In the genomic region with DNA sequence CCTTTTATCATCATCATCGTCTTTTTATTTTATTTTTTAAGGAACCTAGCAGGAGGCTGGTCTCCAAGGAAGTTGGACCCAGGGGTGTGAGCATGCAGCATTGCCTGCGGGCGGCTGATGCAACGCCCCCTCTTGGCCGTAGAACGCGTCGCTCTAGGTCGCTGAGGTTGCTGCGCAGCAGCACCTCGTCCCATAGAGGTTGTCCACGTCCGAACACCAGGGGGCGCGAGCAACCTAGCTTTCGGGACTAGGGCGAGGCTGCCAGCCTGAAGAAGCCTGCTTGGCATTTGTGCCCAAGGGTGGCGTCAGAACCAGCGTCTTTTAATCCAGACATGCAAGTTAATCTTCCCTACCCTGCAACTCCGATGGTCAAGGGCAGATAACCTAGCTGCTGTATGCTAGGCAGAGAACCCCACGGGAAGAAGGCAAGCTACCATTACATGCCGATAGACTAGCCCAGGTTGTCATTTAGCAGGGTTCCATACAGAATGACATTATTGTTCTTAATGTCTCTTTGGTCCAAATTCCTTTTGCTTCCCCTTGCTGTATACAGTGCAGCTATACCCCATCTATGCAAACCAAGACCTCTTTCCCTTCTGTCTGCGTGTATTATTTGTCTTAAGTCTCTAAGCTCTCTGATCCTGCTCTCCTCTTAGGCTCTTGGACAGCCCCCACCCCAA, we compare ENCODE assay signal across 8 mouse cellular contexts. TPM values are rescaled to one million over a fixed set of nuclear protein-coding genes. Genes with fewer than 3 reads are reported as not detected.
DNase-seq lines count a peak whose midpoint lies in the region; ATAC-seq and TF ChIP-seq lines count a peak whose summit lies in the region.

No protein-coding gene starts in this region.

- no peak overlapping the region for H3K4me3 ChIP-seq in embryonic facial prominence, embryonic 11.5 days (ENCODE audit: low read depth, low read length)
- no peak overlapping the region for H3K4me3 ChIP-seq in intestine, postnatal 0 days (ENCODE audit: low read depth, low read length)
- no peak overlapping the region for H3K4me3 ChIP-seq in midbrain, embryonic 11.5 days (ENCODE audit: low read depth, low read length)

- H3K27ac ChIP-seq in embryonic facial prominence, embryonic 11.5 days (replicated peaks; ENCODE audit: low read depth, low read length): no peak overlapping the region
- H3K27ac ChIP-seq in intestine, postnatal 0 days (ENCODE audit: low read depth, low read length): no peak overlapping the region
- no peak overlapping the region for H3K27ac ChIP-seq in midbrain, embryonic 11.5 days (ENCODE audit: low read depth, low read length)

- WGBS in embryonic facial prominence, embryonic 11.5 days: 13% methylated on average over 23 of the region's 23 CpGs
- 12% methylated on average over 23 of the region's 23 CpGs for WGBS in intestine, postnatal 0 days
- 15% methylated on average over 23 of the region's 23 CpGs for WGBS in midbrain, embryonic 11.5 days

- H3K9me3 ChIP-seq in embryonic facial prominence, embryonic 11.5 days (replicated peaks; ENCODE audit: control insufficient read depth, low read length): no peaks in the 10 kb centered on the region
- no peaks in the 10 kb centered on the region for H3K9me3 ChIP-seq in intestine, postnatal 0 days (ENCODE audit: control insufficient read depth)
- no peaks in the 10 kb centered on the region for H3K9me3 ChIP-seq in midbrain, embryonic 11.5 days (ENCODE audit: control insufficient read depth, low read length)

- no peak overlapping the region for H3K9ac ChIP-seq in embryonic facial prominence, embryonic 11.5 days (replicated peaks; ENCODE audit: low read length)
- H3K9ac ChIP-seq in intestine, postnatal 0 days (ENCODE audit: low read depth, low read length): no peak overlapping the region
- H3K9ac ChIP-seq in midbrain, embryonic 11.5 days (ENCODE audit: low read length): no peak overlapping the region

- peak; percentile 73 for ATAC-seq in embryonic facial prominence, embryonic 11.5 days (replicated peaks; ENCODE audit: insufficient number of reproducible peaks, low FRiP score, low TSS enrichment, low read depth)
- peak; percentile 100 for ATAC-seq in granulocyte monocyte progenitor cell, adult 5-6 weeks (replicated peaks; ENCODE audit: poor library complexity, severe bottlenecking)
- peak; percentile 84 for ATAC-seq in intestine, postnatal 0 days
- peak; percentile 87 for ATAC-seq in midbrain, embryonic 11.5 days (ENCODE audit: low FRiP score)

- intact Hi-C loops in left cerebral cortex, postnatal 36 days (cut with DNase I): loop anchor here (1.0 kb wide), 2 partner anchors 62 to 66 kb away; no protein-coding TSS in a partner anchor

- H3K36me3 ChIP-seq in embryonic facial prominence, embryonic 11.5 days (replicated peaks; ENCODE audit: control insufficient read depth, insufficient read depth, low read depth, low read length): no peaks in the 10 kb centered on the region
- no peaks in the 10 kb centered on the region for H3K36me3 ChIP-seq in intestine, postnatal 0 days (ENCODE audit: control insufficient read depth, insufficient read depth)
- no peaks in the 10 kb centered on the region for H3K36me3 ChIP-seq in midbrain, embryonic 11.5 days (ENCODE audit: control insufficient read depth, insufficient read depth, low read length)

- TF ChIP-seq CTCF in intestine, postnatal 0 days (IDR thresholded peaks at IDR 0.05; ENCODE audit: low read depth): peak; percentile 99

- H3K4me2 ChIP-seq in embryonic facial prominence, embryonic 11.5 days (ENCODE audit: low read depth, low read length): no peak overlapping the region
- H3K4me2 ChIP-seq in intestine, postnatal 0 days (replicated peaks; ENCODE audit: low read depth): peak overlapping the region; percentile 43; the same call in 1 of the 2 replicates
- H3K4me2 ChIP-seq in midbrain, embryonic 11.5 days: no peak overlapping the region; the same call in 1 of the 2 replicates

- H3K27me3 ChIP-seq in embryonic facial prominence, embryonic 11.5 days (ENCODE audit: control insufficient read depth, insufficient read depth, low read length): no peaks in the 10 kb centered on the region
- H3K27me3 ChIP-seq in intestine, postnatal 0 days (replicated peaks; ENCODE audit: control insufficient read depth, insufficient read depth, low read length): no peaks in the 10 kb centered on the region; the same call in 1 of the 2 replicates
- no peaks in the 10 kb centered on the region for H3K27me3 ChIP-seq in midbrain, embryonic 11.5 days (ENCODE audit: control insufficient read depth, insufficient read depth, low read length)

- DNase-seq in adrenal gland, postnatal 14 days: peak; percentile 97
- peak; percentile 90 for DNase-seq in embryonic facial prominence, embryonic 11.5 days (ENCODE audit: low spot score)
- peak; percentile 87 to 89 for DNase-seq in left cerebral cortex, postnatal 36 days (ENCODE audit: low spot score in 2 of 2)
- peak; percentile 99 for DNase-seq in midbrain, embryonic 11.5 days (ENCODE audit: low spot score, missing footprints)
- DNase-seq in right cerebral cortex, postnatal 4 days: peak; percentile 92
- peak; percentile 58 for DNase-seq in yolk sac, embryonic 10.5 days (ENCODE audit: low spot score)

- H3K4me1 ChIP-seq in embryonic facial prominence, embryonic 11.5 days (ENCODE audit: control insufficient read depth, insufficient read depth, low read length): no peaks in the 10 kb centered on the region
- no peaks in the 10 kb centered on the region for H3K4me1 ChIP-seq in intestine, postnatal 0 days (replicated peaks; ENCODE audit: control insufficient read depth, insufficient read depth, low read length)
- H3K4me1 ChIP-seq in midbrain, embryonic 11.5 days (ENCODE audit: control insufficient read depth, insufficient read depth, low read length): peaks cover 6% of the 10 kb centered on the region

RNA-seq across cellular contexts. Expression of gene Wnt2b, which starts 31.1 kb away (rescaled TPM):
- 9.6 and 14.7 TPM in 2 replicates for total RNA-seq in adrenal gland, postnatal 14 days (2021)
- polyA plus RNA-seq in embryonic facial prominence, embryonic 11.5 days (2014; fragmentation: Nextera tagmentation; extraction: Ambion mirVana): 0.87 and 1.5 TPM in 2 replicates
- total RNA-seq in granulocyte monocyte progenitor cell, adult 5-6 weeks (2014; fragmentation: Nextera tagmentation): not detected in 2 replicates
- not detected in 2 replicates for total RNA-seq in granulocyte monocyte progenitor cell, adult 5-6 weeks (2017)
- 1.2 and 1.5 TPM in 2 replicates for polyA plus RNA-seq in intestine, postnatal 0 days (2015; fragmentation: Nextera tagmentation; extraction: Ambion mirVana)
- 1 to 10 TPM; 2.4 TPM for total RNA-seq in left cerebral cortex, postnatal 36 days (2021)
- 1.2 TPM in 2 replicates for polyA plus RNA-seq in midbrain, embryonic 11.5 days (2014; fragmentation: Nextera tagmentation; extraction: Ambion mirVana)
